Mouse (Mus musculus): ENCODE measurements at regions not wholly inside any gene's neighbourhood (a gene's known extent, or its start where the extent isn't known, plus 50 kb on each side); places are given as distances from the start of the nearest gene placed in this dataset.
"Not testable (repeated sequence)": the region's sequence is repeated elsewhere in the genome, so short reads cannot be mapped to it uniquely, and the experiment has no call there.

GRCm38 (mm10) chr5:151733991-151734390 lies 82.9 kb upstream of the Rfc3 start:
- Histone ChIP-seq H3K9ac (no peak overlapping the region), H3K9me3 (ENCODE audit: low read depth, low read length) (no peaks in the 10 kb centered on the region), H3K27me3 (ENCODE audit: insufficient read depth, low read length) (no peaks in the 10 kb centered on the region), H3K4me2 (no peak overlapping the region), H3K4me3 (ENCODE audit: low read depth, low read length) (no peak overlapping the region), H3K27ac (ENCODE audit: low read depth) (no peak overlapping the region), H3K36me3 (ENCODE audit: insufficient read depth) (no peaks in the 10 kb centered on the region), H3K4me1 (ENCODE audit: insufficient read depth) (no peaks in the 10 kb centered on the region)
- DNase-seq (peak; percentile 19), ATAC-seq (ENCODE audit: insufficient read depth) (no peak)
- WGBS: 65% methylated on average over 1 of the region's 1 CpGs
- no peak for TF ChIP-seq CTCF (IDR thresholded peaks at IDR 0.05; ENCODE audit: low read depth)

GRCm38 (mm10) chr5:151725619-151726018 lies 74.6 kb upstream of the Rfc3 start:
- TF ChIP-seq CTCF (IDR thresholded peaks at IDR 0.05; ENCODE audit: low read depth): no peak
- DNase-seq: no peak
- Histone ChIP-seq H3K36me3 (ENCODE audit: insufficient read depth) (no peaks in the 10 kb centered on the region), H3K4me3 (ENCODE audit: low read depth, low read length) (no peak overlapping the region), H3K9me3 (ENCODE audit: low read depth, low read length) (no peaks in the 10 kb centered on the region), H3K9ac (no peak overlapping the region), H3K4me2 (no peak overlapping the region), H3K27me3 (ENCODE audit: insufficient read depth, low read length) (no peaks in the 10 kb centered on the region), H3K27ac (ENCODE audit: low read depth) (no peak overlapping the region), H3K4me1 (ENCODE audit: insufficient read depth) (no peaks in the 10 kb centered on the region)
- 82% methylated on average over 2 of the region's 2 CpGs for WGBS
- no peak for ATAC-seq (ENCODE audit: insufficient read depth)

DNA sequence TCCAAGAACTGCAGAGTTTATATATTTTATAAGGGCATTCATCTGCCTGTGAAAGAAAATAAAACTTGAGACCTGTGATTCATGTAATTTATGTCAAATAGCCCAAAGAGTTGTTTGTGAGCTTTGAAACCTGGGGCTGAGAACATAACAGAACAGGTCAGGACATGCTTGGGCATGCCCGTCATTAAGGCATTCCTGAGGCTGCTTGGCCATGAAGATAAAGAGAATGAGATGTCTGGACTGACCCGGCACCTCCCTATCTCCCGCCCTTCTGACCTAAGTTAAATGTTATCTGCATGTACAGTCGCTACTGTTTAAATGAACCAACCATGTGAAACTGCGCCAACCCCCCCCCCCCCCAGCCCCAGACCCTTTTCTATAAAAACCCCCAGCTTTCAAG lies 73.4 kb upstream of the Rfc3 start:
- H3K4me1 ChIP-seq (ENCODE audit: insufficient read depth); H3K4me3 ChIP-seq (ENCODE audit: low read depth, low read length); H3K27ac ChIP-seq (ENCODE audit: low read depth); H3K27me3 ChIP-seq (ENCODE audit: insufficient read depth, low read length); H3K9ac ChIP-seq; DNase-seq; H3K4me2 ChIP-seq; ATAC-seq (ENCODE audit: insufficient read depth); H3K9me3 ChIP-seq (ENCODE audit: low read depth, low read length); H3K36me3 ChIP-seq (ENCODE audit: insufficient read depth): not testable (repeated sequence)
- WGBS: 49% methylated on average over 5 of the region's 5 CpGs

DNA sequence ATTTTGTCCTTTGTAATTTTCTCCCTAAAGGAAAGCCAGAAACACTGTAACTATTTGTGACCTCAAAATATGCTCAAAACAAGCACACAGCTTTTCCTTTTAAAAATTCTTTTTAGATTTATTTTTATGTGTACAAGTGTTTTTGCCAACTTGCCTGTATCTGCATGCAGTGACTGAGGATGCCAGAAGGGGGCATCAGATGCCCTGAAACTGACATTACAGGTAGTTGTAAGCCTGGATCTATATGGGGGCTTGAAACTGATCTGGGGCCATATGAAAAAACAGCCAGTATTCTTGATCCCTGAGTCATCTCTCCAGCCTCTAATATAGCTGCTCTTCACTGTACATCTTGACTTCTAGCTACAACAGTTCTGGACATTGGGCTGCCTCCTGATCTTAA lies 71.4 kb upstream of the Rfc3 start:
- no peak for ATAC-seq (ENCODE audit: insufficient read depth)
- DNase-seq: no peak
- Histone ChIP-seq H3K4me1 (ENCODE audit: insufficient read depth) (no peaks in the 10 kb centered on the region), H3K4me2 (no peak overlapping the region), H3K27me3 (ENCODE audit: insufficient read depth, low read length) (no peaks in the 10 kb centered on the region), H3K4me3 (ENCODE audit: low read depth, low read length) (no peak overlapping the region), H3K9ac (no peak overlapping the region), H3K27ac (ENCODE audit: low read depth) (no peak overlapping the region), H3K9me3 (ENCODE audit: low read depth, low read length) (no peaks in the 10 kb centered on the region), H3K36me3 (ENCODE audit: insufficient read depth) (no peaks in the 10 kb centered on the region)
- TF ChIP-seq CTCF (IDR thresholded peaks at IDR 0.05; ENCODE audit: low read depth): 0 out of 2 replicates have a peak, but pooled peaks have one; percentile 11

- DNase-seq; H3K9ac ChIP-seq; H3K4me1 ChIP-seq (ENCODE audit: insufficient read depth); H3K9me3 ChIP-seq (ENCODE audit: low read depth, low read length); ATAC-seq (ENCODE audit: insufficient read depth); H3K4me2 ChIP-seq; H3K36me3 ChIP-seq (ENCODE audit: insufficient read depth); H3K4me3 ChIP-seq (ENCODE audit: low read depth, low read length); H3K27ac ChIP-seq (ENCODE audit: low read depth); H3K27me3 ChIP-seq (ENCODE audit: insufficient read depth, low read length): not testable (repeated sequence)
- 70% methylated on average over 10 of the region's 10 CpGs for WGBS
Observed at GRCm38 (mm10) chr5:151719757-151720156, 68.7 kb upstream of the Rfc3 start.

DNA sequence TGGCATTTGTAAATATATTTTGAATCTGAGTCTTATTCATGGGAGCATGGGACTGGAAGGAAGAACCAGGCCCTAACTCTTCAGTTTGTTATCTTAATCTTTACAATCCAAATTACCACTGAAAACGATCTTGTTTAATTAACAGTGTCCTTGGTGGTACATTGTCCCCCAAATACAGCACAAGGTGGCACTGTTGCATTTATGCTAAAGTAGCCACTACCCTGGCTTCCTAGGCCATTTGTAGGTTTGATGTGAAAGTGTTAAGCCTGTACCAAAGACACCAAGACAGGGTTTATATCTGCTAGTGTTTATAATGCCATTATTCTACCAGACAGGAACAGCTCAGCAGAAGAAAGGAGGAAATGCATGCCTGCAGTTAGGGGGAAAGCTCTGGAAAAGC lies 66.9 kb upstream of the Rfc3 start:
- H3K9me3 ChIP-seq (ENCODE audit: low read depth, low read length): no peaks in the 10 kb centered on the region
- WGBS: 41% methylated on average over 1 of the region's 1 CpGs
- DNase-seq (peak; percentile 38), ATAC-seq (ENCODE audit: insufficient read depth) (no peak)
- no peak overlapping the region for H3K9ac ChIP-seq
- no peak overlapping the region for H3K27ac ChIP-seq (ENCODE audit: low read depth)
- H3K36me3 ChIP-seq (ENCODE audit: insufficient read depth): no peaks in the 10 kb centered on the region
- TF ChIP-seq CTCF (IDR thresholded peaks at IDR 0.05; ENCODE audit: low read depth): peak; percentile 29; the same call in 1 of the 2 replicates
- H3K4me2 ChIP-seq: no peak overlapping the region
- no peak overlapping the region for H3K4me3 ChIP-seq (ENCODE audit: low read depth, low read length)
- H3K27me3 ChIP-seq (ENCODE audit: insufficient read depth, low read length): no peaks in the 10 kb centered on the region
- H3K4me1 ChIP-seq (ENCODE audit: insufficient read depth): no peaks in the 10 kb centered on the region

DNA sequence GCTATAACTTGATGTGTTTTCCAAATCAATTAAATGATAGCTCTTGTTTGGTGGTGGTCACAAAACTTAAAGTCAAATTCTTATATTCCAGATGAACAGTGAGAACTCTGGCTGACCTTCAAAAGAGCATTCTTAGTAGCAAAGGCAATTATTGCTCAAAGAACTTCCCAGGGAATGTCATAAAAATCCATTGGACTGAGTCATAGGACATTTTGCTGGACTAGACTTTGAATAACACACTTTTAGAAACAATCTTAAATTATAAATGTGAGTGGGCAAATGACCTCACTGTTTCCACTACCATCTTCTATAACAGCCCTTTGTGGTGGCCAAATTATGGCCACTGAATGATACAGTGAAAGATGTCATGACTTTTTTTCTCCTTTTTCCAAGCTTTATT lies 54.2 kb upstream of the Rfc3 start:
- no peak overlapping the region for H3K4me2 ChIP-seq
- TF ChIP-seq CTCF (IDR thresholded peaks at IDR 0.05; ENCODE audit: low read depth): no peak
- no peak overlapping the region for H3K27ac ChIP-seq (ENCODE audit: low read depth)
- H3K9ac ChIP-seq: no peak overlapping the region
- ATAC-seq (ENCODE audit: insufficient read depth) (no peak), DNase-seq (no peak)
- no peak overlapping the region for H3K4me3 ChIP-seq (ENCODE audit: low read depth, low read length)
- H3K9me3 ChIP-seq (ENCODE audit: low read depth, low read length): no peaks in the 10 kb centered on the region
- no peaks in the 10 kb centered on the region for H3K4me1 ChIP-seq (ENCODE audit: insufficient read depth)
- no peaks in the 10 kb centered on the region for H3K27me3 ChIP-seq (ENCODE audit: insufficient read depth, low read length)
- H3K36me3 ChIP-seq (ENCODE audit: insufficient read depth): no peaks in the 10 kb centered on the region

- no peak overlapping the region for H3K27ac ChIP-seq (ENCODE audit: low read depth)
- no peaks in the 10 kb centered on the region for H3K27me3 ChIP-seq (ENCODE audit: insufficient read depth, low read length)
- no peak for DNase-seq
Observed at GRCm38 (mm10) chr5:151704049-151704448, 53.0 kb upstream of the Rfc3 start.

More at GRCm38 (mm10) chr5:151704049-151704448, 53.0 kb upstream of the Rfc3 start:
- no peak overlapping the region for H3K9ac ChIP-seq
- TF ChIP-seq CTCF (IDR thresholded peaks at IDR 0.05; ENCODE audit: low read depth): no peak
- no peaks in the 10 kb centered on the region for H3K4me1 ChIP-seq (ENCODE audit: insufficient read depth)
- H3K4me3 ChIP-seq (ENCODE audit: low read depth, low read length): no peak overlapping the region
- no peaks in the 10 kb centered on the region for H3K36me3 ChIP-seq (ENCODE audit: insufficient read depth)
- H3K4me2 ChIP-seq: no peak overlapping the region
- ATAC-seq (ENCODE audit: insufficient read depth): no peak
- no peaks in the 10 kb centered on the region for H3K9me3 ChIP-seq (ENCODE audit: low read depth, low read length)

Measured in lung, embryonic 14.5 days (tissue).